Mouse (Mus musculus): ENCODE data around the gene 5031439G07Rik. TPM values are rescaled to one million over a fixed set of nuclear protein-coding genes. Genes with fewer than 3 reads are reported as not detected.

5031439G07Rik gene
- polyA plus RNA-seq, 1 experiment from 2014 or later = 4.0 TPM

DNA sequence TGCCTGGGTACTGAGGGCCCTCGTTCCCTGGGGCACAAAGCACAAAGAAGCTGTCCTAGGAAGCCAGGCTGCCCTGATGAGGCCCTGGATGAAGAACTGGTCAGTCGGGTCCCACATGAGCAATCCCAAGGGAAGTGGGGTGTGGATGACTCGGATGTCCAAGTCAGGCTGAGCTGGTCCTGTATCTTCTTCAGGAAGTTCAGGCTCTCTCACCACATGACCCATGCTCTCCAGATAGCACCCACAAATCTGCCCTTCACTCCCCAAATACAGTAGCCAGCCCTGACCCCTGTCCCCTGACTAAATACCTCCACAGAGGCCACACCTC, 14.8 kb downstream of the 5031439G07Rik start:
- Histone ChIP-seq H3K27me3 (ENCODE audit: insufficient read depth, low read length) (no peaks in the 10 kb centered on the region), H3K9me3 (ENCODE audit: low read length) (no peaks in the 10 kb centered on the region), H3K36me3 (replicated peaks; ENCODE audit: insufficient read depth, low read length) (no peaks in the 10 kb centered on the region), H3K27ac (ENCODE audit: low read depth) (no peak overlapping the region), H3K4me2 (ENCODE audit: low read depth, low read length) (no peak overlapping the region), H3K9ac (replicated peaks) (no peak overlapping the region), H3K4me1 (ENCODE audit: insufficient read depth) (0 out of 2 replicates have a peak, but pooled peaks cover 2% of the 10 kb centered on the region), H3K4me3 (ENCODE audit: low read depth, low read length) (no peak overlapping the region)
- 60% methylated on average over 3 of the region's 3 CpGs for WGBS (ENCODE audit: insufficient replicate concordance)
- ATAC-seq (no peak), DNase-seq (no peak)
- TF ChIP-seq EP300 (IDR thresholded peaks at IDR 0.05; ENCODE audit: low read depth) (no peak), CTCF (IDR thresholded peaks at IDR 0.05; ENCODE audit: low read depth) (no peak)

DNA sequence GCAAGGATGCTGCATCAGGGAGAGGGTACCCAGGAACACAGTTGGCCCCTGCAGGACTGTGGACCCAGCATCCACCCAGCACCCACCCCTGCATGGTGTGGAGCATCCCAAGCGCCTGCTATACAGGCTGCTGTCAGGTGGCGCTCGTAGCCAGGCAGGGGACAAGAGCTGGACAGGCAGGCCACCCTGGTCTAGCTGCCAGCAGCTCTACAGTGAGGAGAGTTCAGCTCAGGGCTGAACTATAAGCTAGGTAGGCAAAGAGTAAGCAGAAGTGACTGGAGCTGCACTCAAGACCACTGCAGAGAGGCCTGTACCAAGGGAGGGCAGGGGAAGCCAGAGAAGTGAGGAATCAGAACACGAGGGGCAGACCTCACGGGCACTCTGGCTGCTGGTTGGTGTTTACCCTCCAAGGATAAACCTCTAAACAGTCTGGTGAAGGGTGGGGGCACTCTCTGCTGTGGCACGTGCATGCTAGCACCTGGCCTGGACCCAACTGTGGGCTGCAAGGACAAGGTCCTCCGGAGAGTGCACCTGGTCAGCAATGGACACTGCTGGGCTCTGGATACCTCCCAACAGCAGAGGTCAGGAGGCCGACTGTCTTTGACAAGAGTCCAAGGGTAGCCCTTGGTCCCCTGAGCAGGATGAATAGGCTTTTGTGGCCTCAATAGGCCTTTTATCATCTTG, 15.3 kb downstream of the 5031439G07Rik start:
- DNase-seq (no peak), ATAC-seq (peak; percentile 66)
- H3K9me3 ChIP-seq (ENCODE audit: low read length) = no peaks in the 10 kb centered on the region
- 0 out of 2 replicates have a peak, but pooled peaks cover 2% of the 10 kb centered on the region for H3K4me1 ChIP-seq (ENCODE audit: insufficient read depth)
- H3K9ac ChIP-seq (replicated peaks) = no peak overlapping the region
- H3K4me2 ChIP-seq (ENCODE audit: low read depth, low read length) = no peak overlapping the region
- no peaks in the 10 kb centered on the region for H3K27me3 ChIP-seq (ENCODE audit: insufficient read depth, low read length)
- H3K27ac ChIP-seq (ENCODE audit: low read depth) = no peak overlapping the region
- no peaks in the 10 kb centered on the region for H3K36me3 ChIP-seq (replicated peaks; ENCODE audit: insufficient read depth, low read length)
- no peak overlapping the region for H3K4me3 ChIP-seq (ENCODE audit: low read depth, low read length)
- 72% methylated on average over 8 of the region's 8 CpGs for WGBS (ENCODE audit: insufficient replicate concordance)
- TF ChIP-seq EP300 (IDR thresholded peaks at IDR 0.05; ENCODE audit: low read depth) = no peak
- no peak for TF ChIP-seq CTCF (IDR thresholded peaks at IDR 0.05; ENCODE audit: low read depth)

DNA sequence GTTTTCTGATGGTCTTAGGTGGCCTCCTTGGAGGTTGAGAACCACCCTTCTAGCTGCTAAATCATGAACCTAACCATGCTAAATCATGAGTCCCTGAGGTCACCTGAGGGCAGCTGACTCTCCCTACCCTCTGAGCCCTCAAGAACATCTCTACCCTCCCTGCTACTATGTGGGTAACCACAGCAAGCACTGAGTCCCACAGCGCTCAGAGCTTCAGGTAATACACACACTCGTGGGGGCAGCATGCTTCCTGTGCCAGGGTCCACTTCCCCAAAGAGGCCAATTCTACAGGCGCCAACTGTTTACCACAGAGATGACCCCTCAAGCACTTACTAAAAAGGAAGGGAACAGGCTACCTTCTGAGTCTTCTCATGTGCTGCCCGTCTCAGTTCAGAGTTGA, 19.8 kb downstream of the 5031439G07Rik start:
- TF ChIP-seq CTCF (IDR thresholded peaks at IDR 0.05; ENCODE audit: low read depth) (no peak), EP300 (IDR thresholded peaks at IDR 0.05; ENCODE audit: low read depth) (no peak)
- Histone ChIP-seq H3K27ac (ENCODE audit: low read depth) (no peak overlapping the region), H3K9me3 (ENCODE audit: low read length) (no peaks in the 10 kb centered on the region), H3K4me1 (ENCODE audit: insufficient read depth) (no peaks in the 10 kb centered on the region), H3K36me3 (replicated peaks; ENCODE audit: insufficient read depth, low read length) (no peaks in the 10 kb centered on the region), H3K4me3 (ENCODE audit: low read depth, low read length) (no peak overlapping the region), H3K4me2 (ENCODE audit: low read depth, low read length) (no peak overlapping the region), H3K27me3 (ENCODE audit: insufficient read depth, low read length) (no peaks in the 10 kb centered on the region), H3K9ac (replicated peaks) (no peak overlapping the region)
- ATAC-seq (no peak), DNase-seq (no peak)
- 32% methylated on average over 4 of the region's 4 CpGs for WGBS (ENCODE audit: insufficient replicate concordance)

DNA sequence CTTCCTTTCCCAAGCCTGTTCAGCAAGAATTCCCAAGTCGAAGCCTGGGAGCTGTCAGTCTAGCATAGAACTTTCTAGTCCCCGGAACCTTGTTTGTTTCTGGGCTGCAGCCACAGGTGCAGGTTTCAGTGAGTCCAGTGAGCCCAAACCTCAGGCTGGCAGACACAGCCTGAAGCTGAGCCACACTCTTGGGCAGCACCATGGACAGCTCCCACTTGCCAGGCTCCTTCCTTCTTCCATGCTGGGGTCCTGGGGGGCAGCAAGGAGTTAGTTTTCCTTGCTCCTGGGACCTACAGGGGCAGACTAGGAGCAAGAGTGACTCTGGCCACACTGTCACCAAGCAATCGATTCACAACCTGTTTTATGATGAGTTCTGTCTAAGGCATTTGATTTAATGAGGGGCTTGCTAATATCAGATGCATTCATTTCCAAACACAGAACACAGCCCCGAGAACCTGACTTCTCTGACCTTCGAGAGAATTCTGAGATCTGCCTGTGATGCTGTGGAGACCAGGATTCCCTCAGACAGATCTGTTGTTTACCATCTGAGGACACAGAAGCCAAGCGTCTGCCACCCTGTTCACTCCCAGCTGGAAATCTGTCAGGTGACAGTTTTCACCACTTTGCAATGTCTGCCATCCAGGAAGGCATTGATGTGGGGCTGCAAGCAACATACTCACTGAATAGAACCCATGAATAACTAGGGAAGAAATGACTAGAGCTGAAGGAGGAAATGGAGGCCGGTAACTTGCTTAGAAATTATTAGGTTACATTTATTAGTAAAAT, 22.6 kb downstream of the 5031439G07Rik start:
- Histone ChIP-seq H3K4me3 (ENCODE audit: low read depth, low read length) (no peak overlapping the region), H3K27me3 (ENCODE audit: insufficient read depth, low read length) (no peaks in the 10 kb centered on the region), H3K9me3 (ENCODE audit: low read length) (no peaks in the 10 kb centered on the region), H3K4me2 (ENCODE audit: low read depth, low read length) (no peak overlapping the region), H3K27ac (ENCODE audit: low read depth) (no peak overlapping the region), H3K4me1 (ENCODE audit: insufficient read depth) (no peaks in the 10 kb centered on the region), H3K36me3 (replicated peaks; ENCODE audit: insufficient read depth, low read length) (no peaks in the 10 kb centered on the region), H3K9ac (replicated peaks) (no peak overlapping the region)
- WGBS (ENCODE audit: insufficient replicate concordance) = 54% methylated on average over 7 of the region's 7 CpGs
- DNase-seq (peak; percentile 65), ATAC-seq (no peak)
- TF ChIP-seq EP300 (IDR thresholded peaks at IDR 0.05; ENCODE audit: low read depth) = no peak
- no peak for TF ChIP-seq CTCF (IDR thresholded peaks at IDR 0.05; ENCODE audit: low read depth)

DNA sequence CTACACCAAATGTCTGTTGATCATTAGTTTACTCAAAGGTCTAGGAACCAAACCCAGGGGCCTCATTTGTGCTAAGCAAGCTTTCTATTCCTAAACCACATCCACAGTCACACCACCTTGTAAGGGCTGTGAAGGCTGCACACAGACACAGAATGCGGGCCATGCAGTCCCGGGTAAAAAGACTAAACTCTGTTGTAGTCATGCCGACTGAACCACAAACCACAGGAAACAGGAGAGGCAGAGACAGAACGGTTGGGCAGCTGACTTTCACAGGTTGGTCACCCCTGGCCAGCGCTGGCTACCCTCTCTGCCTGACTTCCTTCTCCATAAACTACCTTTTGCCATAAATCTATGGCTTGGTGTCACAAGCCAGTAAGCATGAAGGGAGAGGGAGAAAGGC, 23.6 kb downstream of the 5031439G07Rik start:
- ATAC-seq = no peak
- no peaks in the 10 kb centered on the region for H3K27me3 ChIP-seq (ENCODE audit: insufficient read depth, low read length)
- TF ChIP-seq CTCF (IDR thresholded peaks at IDR 0.05; ENCODE audit: low read depth) (no peak), EP300 (IDR thresholded peaks at IDR 0.05; ENCODE audit: low read depth) (no peak)
- no peak overlapping the region for H3K4me2 ChIP-seq (ENCODE audit: low read depth, low read length)
- no peaks in the 10 kb centered on the region for H3K9me3 ChIP-seq (ENCODE audit: low read length)
- no peak for DNase-seq
- H3K36me3 ChIP-seq (replicated peaks; ENCODE audit: insufficient read depth, low read length) = no peaks in the 10 kb centered on the region
- no peak overlapping the region for H3K27ac ChIP-seq (ENCODE audit: low read depth)
- no peak overlapping the region for H3K9ac ChIP-seq (replicated peaks)
- WGBS (ENCODE audit: insufficient replicate concordance) = 25% methylated on average over 5 of the region's 5 CpGs
- H3K4me1 ChIP-seq (ENCODE audit: insufficient read depth) = no peaks in the 10 kb centered on the region
- no peak overlapping the region for H3K4me3 ChIP-seq (ENCODE audit: low read depth, low read length)

DNA sequence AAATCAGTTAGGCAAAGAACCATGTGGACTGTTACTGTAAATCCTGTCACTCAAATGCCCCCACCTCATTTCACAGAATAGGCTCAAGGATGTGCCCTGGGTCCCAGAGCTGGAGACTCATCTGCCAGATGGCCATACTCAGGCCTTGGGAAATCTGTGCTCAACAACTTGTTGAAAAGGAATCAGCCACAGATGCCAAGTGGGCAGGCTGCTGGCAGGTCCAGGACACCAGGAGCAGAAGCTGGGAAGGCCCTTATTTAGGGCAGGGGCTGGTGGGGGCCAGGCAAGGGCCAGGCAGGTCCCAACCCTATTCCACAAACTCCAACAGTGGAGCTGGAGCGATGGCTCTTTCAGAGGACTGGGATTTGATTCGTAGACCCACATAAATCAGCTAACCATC, 25.8 kb downstream of the 5031439G07Rik start:
- H3K4me1 ChIP-seq (ENCODE audit: insufficient read depth) = no peaks in the 10 kb centered on the region
- no peak for ATAC-seq
- no peaks in the 10 kb centered on the region for H3K36me3 ChIP-seq (replicated peaks; ENCODE audit: insufficient read depth, low read length)
- H3K9ac ChIP-seq (replicated peaks) = no peak overlapping the region
- no peak overlapping the region for H3K4me2 ChIP-seq (ENCODE audit: low read depth, low read length)
- TF ChIP-seq EP300 (IDR thresholded peaks at IDR 0.05; ENCODE audit: low read depth) (no peak), CTCF (IDR thresholded peaks at IDR 0.05; ENCODE audit: low read depth) (no peak)
- DNase-seq = no peak
- 82% methylated on average over 2 of the region's 2 CpGs for WGBS (ENCODE audit: insufficient replicate concordance)
- H3K27ac ChIP-seq (ENCODE audit: low read depth) = no peak overlapping the region
- no peaks in the 10 kb centered on the region for H3K9me3 ChIP-seq (ENCODE audit: low read length)
- no peaks in the 10 kb centered on the region for H3K27me3 ChIP-seq (ENCODE audit: insufficient read depth, low read length)
- no peak overlapping the region for H3K4me3 ChIP-seq (ENCODE audit: low read depth, low read length)

Measured in liver, postnatal 0 days (tissue).